Mouse (Mus musculus) splenic B cell, adult 2 months (primary cell): ENCODE measurements around the gene Kank3.

Experiments
- DNase-seq: peaks from one replicate; pipeline ENCODE4 v3.0.0-alpha.2; 2011; ENCODE audit warnings: low read depth, low spot score
- H3K27me3 ChIP-seq: 2 replicates; pipeline ENCODE4 v1.6.1; 2012; ENCODE audit warnings: mild to moderate bottlenecking, low read length, moderate library complexity, mixed read lengths; ENCODE audit not compliant: control insufficient read depth, poor library complexity, insufficient read depth, severe bottlenecking
- H3K36me3 ChIP-seq: 2 replicates; pipeline ENCODE4 v1.6.1; 2012; ENCODE audit warnings: mild to moderate bottlenecking, low read length, moderate library complexity, mixed read lengths; ENCODE audit not compliant: control insufficient read depth, poor library complexity, insufficient read depth, severe bottlenecking

The Kank3 gene

DNA sequence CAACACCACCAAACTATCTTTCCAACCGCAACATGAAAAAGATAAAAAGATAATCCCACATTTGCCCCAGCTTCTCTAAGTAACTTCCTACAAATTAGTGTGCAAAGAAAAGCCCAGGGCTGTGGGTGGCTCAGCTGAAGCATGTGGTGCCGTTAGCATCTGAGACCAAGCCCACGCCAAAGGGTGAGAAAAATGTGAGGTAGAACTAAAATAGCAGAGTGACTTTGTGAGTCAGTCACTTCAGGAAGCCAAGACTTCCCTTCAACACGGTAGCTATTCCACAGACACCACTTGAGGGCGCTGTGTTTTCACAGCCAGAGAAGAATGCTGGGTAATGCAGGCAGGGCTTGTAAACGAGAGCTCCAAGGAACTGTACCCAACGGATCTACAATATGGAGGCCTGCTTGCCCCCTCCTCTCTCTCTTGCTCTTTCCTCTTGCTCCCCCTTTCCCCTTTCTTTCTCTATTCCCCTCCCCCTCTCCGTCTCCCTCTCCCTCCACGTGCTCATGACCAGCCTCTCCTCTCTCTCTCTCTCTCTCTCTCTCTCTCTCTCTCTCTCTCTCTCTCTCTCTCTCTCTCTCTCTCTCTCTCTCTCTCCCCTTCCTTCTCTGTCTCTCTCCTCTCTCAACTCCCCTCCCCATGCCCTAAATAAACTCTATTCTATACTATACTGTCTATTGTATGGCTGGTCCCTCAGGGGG is 55.2 kb downstream of the Kank3 start:
- H3K36me3 ChIP-seq = no peaks in the 10 kb centered on the region
- no peaks in the 10 kb centered on the region for H3K27me3 ChIP-seq
- DNase-seq = peak; percentile 79
